Mouse (Mus musculus) limb, embryonic 13.5 days (tissue): ENCODE data around the gene Calm4. TPM values are rescaled to one million over a fixed set of nuclear protein-coding genes. Genes with fewer than 3 reads are reported as not detected.

ENCODE experiments used
- polyA plus RNA-seq: library from polyadenylated mRNA; unstranded; fragments of >200 nt; fragmentation: Nextera tagmentation; extraction: Ambion mirVana; gene quantifications from 2 replicates; pipeline ENCODE4 v1.2.1, GENCODE M21; 2015

Calm4 gene
- polyA plus RNA-seq, 1 experiment from 2014 or later = not detected

Other genes with a start within 250 kb of the Calm4 start
- 19.8 and 22.1 TPM in 2 replicates for gene Fam208b, start 226.6 kb upstream of the Calm4 start, polyA plus RNA-seq
- 9.0 and 10.5 TPM in 2 replicates for gene Asb13, start 203.7 kb upstream of the Calm4 start, polyA plus RNA-seq
- 0.65 and 1.1 TPM in 2 replicates for gene Calml3, start 33.4 kb upstream of the Calm4 start, polyA plus RNA-seq
- not detected in 2 replicates for gene Calm5, start 16.4 kb downstream of the Calm4 start, polyA plus RNA-seq
- 144 and 162 TPM in 2 replicates for gene Net1, start 80.5 kb downstream of the Calm4 start, polyA plus RNA-seq
- not detected in 2 replicates for gene Tubal3, start 80.5 kb downstream of the Calm4 start, polyA plus RNA-seq
- gene Ucn3, start 107.6 kb downstream of the Calm4 start, polyA plus RNA-seq = 0.13 TPM in 1 of 2 replicates, not detected in the other
- 1.5 and 1.6 TPM in 2 replicates for gene Akr1c14, start 211.3 kb downstream of the Calm4 start, polyA plus RNA-seq